Mouse (Mus musculus): ENCODE data around the gene Ndufa10.

- TF ChIP-seq POLR2A (IDR thresholded peaks at IDR 0.05; ENCODE audit: low read depth, low read length): no peak
- TF ChIP-seq CTCF (IDR thresholded peaks at IDR 0.05; ENCODE audit: borderline replicate concordance, insufficient read depth, low read length): no peak
Measured at GRCm38 (mm10) chr1:92453751-92454445, 19.8 kb downstream of the Ndufa10 start.

Measured in embryonic fibroblast, embryonic 13.5 days (primary cell).